Mouse (Mus musculus): Measurements from ENCODE around the gene Rex2. TPM values are rescaled to one million over a fixed set of nuclear protein-coding genes. Genes with fewer than 3 reads are reported as not detected.

The Rex2 gene
- polyA plus RNA-seq, 1 experiment from 2014 or later: not detected

Other genes with a start within 250 kb of the Rex2 start
- not detected in 2 replicates for gene Gm21411, start 112.3 kb upstream of the Rex2 start, polyA plus RNA-seq (2015; fragmentation: Nextera tagmentation; extraction: Ambion mirVana)
- not detected in 2 replicates for gene Zfp989, start 49.9 kb upstream of the Rex2 start, polyA plus RNA-seq (2015; fragmentation: Nextera tagmentation; extraction: Ambion mirVana)
- gene Zfp991, start 110.2 kb downstream of the Rex2 start, polyA plus RNA-seq (2015; fragmentation: Nextera tagmentation; extraction: Ambion mirVana): 3.7 and 4.7 TPM in 2 replicates